18 mouse cellular contexts compared by ENCODE assay signal in the genomic region with DNA sequence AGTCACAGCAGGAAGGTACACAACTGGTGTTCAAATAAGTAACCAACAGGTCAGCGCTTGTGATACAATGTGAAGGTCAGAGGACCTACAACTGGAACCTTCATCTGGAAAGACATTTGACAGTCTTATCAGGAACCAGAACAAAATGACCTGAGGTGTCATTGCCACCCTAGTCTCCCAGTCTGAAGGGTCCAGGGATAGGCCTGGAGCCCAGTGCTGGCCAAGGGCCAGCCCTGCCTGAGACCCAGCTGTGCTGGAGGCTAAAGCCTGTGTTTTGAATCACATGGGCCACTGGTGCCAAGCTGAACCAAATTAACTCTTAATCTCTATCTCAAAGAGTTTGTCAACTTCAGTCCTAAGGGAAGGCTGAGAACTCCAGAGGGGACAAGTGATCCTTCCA.
"Had no signal": no experiment of that assay in that cellular context is flagged by ENCODE, and none has a peak within 500 bp of the region (broad histone marks: within the 10 kb centered on the region; RNA-seq: fewer than 3 reads in every experiment).

No protein-coding gene starts in this region.

- H3K27ac ChIP-seq: limb, embryonic 15.5 days; liver, embryonic 12.5 days; midbrain, embryonic 10.5 days; neural tube, embryonic 15.5 days; stomach, embryonic 15.5 days had no signal

- H3K36me3 ChIP-seq: limb, embryonic 15.5 days; liver, embryonic 12.5 days; midbrain, embryonic 10.5 days; neural tube, embryonic 15.5 days; stomach, embryonic 15.5 days had no signal

- H3K4me3 ChIP-seq: limb, embryonic 15.5 days; liver, embryonic 12.5 days; midbrain, embryonic 10.5 days; myocyte; neural tube, embryonic 15.5 days; stomach, embryonic 15.5 days had no signal

- H3K4me1 ChIP-seq: limb, embryonic 15.5 days; liver, embryonic 12.5 days; stomach, embryonic 15.5 days had no signal

- H3K27me3 ChIP-seq: limb, embryonic 15.5 days; neural tube, embryonic 15.5 days; stomach, embryonic 15.5 days had no signal

- H3K4me2 ChIP-seq: limb, embryonic 15.5 days; liver, embryonic 12.5 days; lung, embryonic 14.5 days; neural tube, embryonic 15.5 days; stomach, embryonic 15.5 days had no signal

- H3K9me3 ChIP-seq: limb, embryonic 15.5 days; liver, embryonic 12.5 days; midbrain, embryonic 10.5 days; neural tube, embryonic 15.5 days; stomach, embryonic 15.5 days had no signal

- DNase-seq: kidney, postnatal 36 days; layer of hippocampus, adult 9-11 months; layer of hippocampus, postnatal 36 days; lung, embryonic 14.5 days; lung, postnatal 10 days; lung, postnatal 4 days; midbrain, embryonic 14.5 days; retina, postnatal 1 day; right cerebral cortex, postnatal 4 days; spleen, adult 18-20 months; thymus, adult 2 months; thymus, postnatal 25 days had no signal

- H3K9ac ChIP-seq: limb, embryonic 15.5 days; liver, embryonic 12.5 days; lung, embryonic 14.5 days; neural tube, embryonic 15.5 days; stomach, embryonic 15.5 days had no signal

- ATAC-seq: liver, embryonic 12.5 days had no signal
